Mouse (Mus musculus) liver, embryonic 15.5 days (tissue): ENCODE data around the gene Lcp2. TPM values are rescaled to one million over a fixed set of nuclear protein-coding genes. Genes with fewer than 3 reads are reported as not detected.

Source experiments
- ATAC-seq: fragments of 200-750 bp; cut with Nextera tagmentation; 2 replicates; pipeline ENCODE4 v1.8.0; 2017; ENCODE audit warnings: moderate number of reproducible peaks, mild to moderate bottlenecking, moderate library complexity; ENCODE audit not compliant: insufficient read depth
- H3K27ac ChIP-seq: fragments of 300-500 bp; sonication (generic); replicated peaks from 2 replicates; pipeline ENCODE4 v1.5.1; 2015; ENCODE audit warnings: mild to moderate bottlenecking, inconsistent platforms
- H3K27me3 ChIP-seq: fragments of 300-500 bp; sonication (generic); 2 replicates; pipeline ENCODE4 v1.6.1; 2015; ENCODE audit warnings: mild to moderate bottlenecking, inconsistent platforms
- H3K36me3 ChIP-seq: fragments of 300-500 bp; sonication (generic); replicated peaks from 2 replicates; pipeline ENCODE4 v1.6.1; 2015; ENCODE audit warnings: moderate library complexity, mild to moderate bottlenecking, inconsistent platforms
- H3K4me1 ChIP-seq: fragments of 300-500 bp; sonication (generic); replicated peaks from 2 replicates; pipeline ENCODE4 v1.6.1; 2015; ENCODE audit warnings: inconsistent platforms
- H3K4me2 ChIP-seq: fragments of 300-500 bp; sonication (generic); 2 replicates; pipeline ENCODE4 v1.6.1; 2015; ENCODE audit warnings: moderate library complexity, mild to moderate bottlenecking, inconsistent platforms
- H3K4me3 ChIP-seq: fragments of 300-500 bp; sonication (generic); replicated peaks from 2 replicates; pipeline ENCODE4 v1.5.1; 2015; ENCODE audit warnings: mild to moderate bottlenecking, inconsistent platforms
- H3K9ac ChIP-seq: fragments of 300-500 bp; sonication (generic); 2 replicates; pipeline ENCODE4 v1.6.1; 2015; ENCODE audit warnings: moderate library complexity, mild to moderate bottlenecking, inconsistent platforms
- H3K9me3 ChIP-seq: fragments of 300-500 bp; sonication (generic); replicated peaks from 2 replicates; pipeline ENCODE4 v1.6.1; 2016; ENCODE audit warnings: inconsistent platforms
- WGBS: fragments of 180-500 bp; shearing (Covaris S2); methylation state at CpG from one replicate; pipeline ENCODE4 v1.1.7; 2015; ENCODE audit warnings: mixed read lengths; ENCODE audit not compliant: insufficient replicate concordance; 5-methylcytosine and 5-hydroxymethylcytosine counted together
- polyA plus RNA-seq: library from polyadenylated mRNA; unstranded; fragments of >200 nt; fragmentation: Nextera tagmentation; extraction: Ambion mirVana; gene quantifications from 2 replicates; pipeline ENCODE4 v1.2.1, GENCODE M21; 2015

Lcp2 gene
- polyA plus RNA-seq, 1 experiment from 2014 or later, result 8.1 TPM

GRCm38 (mm10) chr11:34048375-34049124 lies 1.8 kb downstream of the Lcp2 start:
- peaks cover 3% of the 10 kb centered on the region; the same call in 1 of the 2 replicates for H3K4me1 ChIP-seq
- no peak overlapping the region for H3K9ac ChIP-seq
- H3K27ac ChIP-seq, result no peak overlapping the region; the same call in 1 of the 2 replicates
- WGBS, result 65% methylated on average over 8 of the region's 8 CpGs
- peak overlapping the region; percentile 27; the same call in 1 of the 2 replicates for H3K4me2 ChIP-seq
- H3K36me3 ChIP-seq, result no peaks in the 10 kb centered on the region
- no peaks in the 10 kb centered on the region for H3K27me3 ChIP-seq
- ATAC-seq, result no peak
- no peaks in the 10 kb centered on the region for H3K9me3 ChIP-seq
- H3K4me3 ChIP-seq, result peak overlapping the region; percentile 28

- Histone ChIP-seq H3K9ac (no peak overlapping the region), H3K27me3 (no peaks in the 10 kb centered on the region), H3K27ac (no peak overlapping the region), H3K9me3 (no peaks in the 10 kb centered on the region), H3K36me3 (no peaks in the 10 kb centered on the region), H3K4me3 (peak overlapping the region; percentile 14; the same call in 1 of the 2 replicates), H3K4me1 (peaks cover 3% of the 10 kb centered on the region; the same call in 1 of the 2 replicates), H3K4me2 (peak overlapping the region; percentile 27; the same call in 1 of the 2 replicates)
- no peak for ATAC-seq
- WGBS, result 75% methylated on average over 1 of the region's 1 CpGs
Measured at GRCm38 (mm10) chr11:34049125-34049379, 2.3 kb downstream of the Lcp2 start.

- no peak overlapping the region for H3K9ac ChIP-seq
- H3K4me3 ChIP-seq, result no peak overlapping the region
- no peaks in the 10 kb centered on the region for H3K36me3 ChIP-seq
- H3K4me1 ChIP-seq, result peaks cover 3% of the 10 kb centered on the region; the same call in 1 of the 2 replicates
- no peaks in the 10 kb centered on the region for H3K27me3 ChIP-seq
- H3K27ac ChIP-seq, result no peak overlapping the region
- no peak for ATAC-seq
- peak overlapping the region; percentile 11; the same call in 1 of the 2 replicates for H3K4me2 ChIP-seq
- WGBS, result 54% methylated on average over 1 of the region's 1 CpGs
- no peaks in the 10 kb centered on the region for H3K9me3 ChIP-seq
Measured at GRCm38 (mm10) chr11:34050063-34050462, 3.3 kb downstream of the Lcp2 start.

GRCm38 (mm10) chr11:34050643-34051042 lies 3.9 kb downstream of the Lcp2 start:
- ATAC-seq, result no peak
- Histone ChIP-seq H3K4me2 (no peak overlapping the region), H3K4me1 (peaks cover 3% of the 10 kb centered on the region; the same call in 1 of the 2 replicates), H3K4me3 (no peak overlapping the region), H3K27ac (no peak overlapping the region), H3K27me3 (no peaks in the 10 kb centered on the region), H3K9me3 (no peaks in the 10 kb centered on the region), H3K36me3 (no peaks in the 10 kb centered on the region), H3K9ac (no peak overlapping the region)
- WGBS, result 8% methylated on average over 2 of the region's 2 CpGs

- H3K4me1 ChIP-seq, result peaks cover 3% of the 10 kb centered on the region; the same call in 1 of the 2 replicates
- no peak overlapping the region for H3K27ac ChIP-seq
- ATAC-seq, result no peak
- H3K4me3 ChIP-seq, result no peak overlapping the region
- 48% methylated on average over 6 of the region's 6 CpGs for WGBS
- H3K9me3 ChIP-seq, result no peaks in the 10 kb centered on the region
- no peaks in the 10 kb centered on the region for H3K36me3 ChIP-seq
- H3K4me2 ChIP-seq, result no peak overlapping the region
- H3K9ac ChIP-seq, result no peak overlapping the region
- no peaks in the 10 kb centered on the region for H3K27me3 ChIP-seq
Measured at GRCm38 (mm10) chr11:34053031-34053818, 6.5 kb downstream of the Lcp2 start.

GRCm38 (mm10) chr11:34054031-34054727 lies 7.5 kb downstream of the Lcp2 start:
- Histone ChIP-seq H3K36me3 (no peaks in the 10 kb centered on the region), H3K27me3 (no peaks in the 10 kb centered on the region), H3K9ac (no peak overlapping the region), H3K27ac (no peak overlapping the region), H3K4me1 (peaks cover 10% of the 10 kb centered on the region), H3K4me2 (no peak overlapping the region), H3K9me3 (no peaks in the 10 kb centered on the region), H3K4me3 (no peak overlapping the region)
- 59% methylated on average over 7 of the region's 7 CpGs for WGBS
- no peak for ATAC-seq

- no peak overlapping the region for H3K9ac ChIP-seq
- H3K4me1 ChIP-seq, result peaks cover 26% of the 10 kb centered on the region
- no peak overlapping the region for H3K4me2 ChIP-seq
- no peaks in the 10 kb centered on the region for H3K9me3 ChIP-seq
- no peak for ATAC-seq
- H3K27ac ChIP-seq, result no peak overlapping the region
- no peaks in the 10 kb centered on the region for H3K36me3 ChIP-seq
- 56% methylated on average over 1 of the region's 1 CpGs for WGBS
- H3K4me3 ChIP-seq, result no peak overlapping the region
- no peaks in the 10 kb centered on the region for H3K27me3 ChIP-seq
Measured at GRCm38 (mm10) chr11:34056715-34057114, 10.0 kb downstream of the Lcp2 start.

- H3K27ac ChIP-seq, result no peak overlapping the region
- ATAC-seq, result peak; percentile 52; the same call in 1 of the 2 replicates
- H3K9ac ChIP-seq, result no peak overlapping the region
- H3K4me2 ChIP-seq, result peak overlapping the region; percentile 21; the same call in 1 of the 2 replicates
- H3K4me3 ChIP-seq, result no peak overlapping the region
- H3K27me3 ChIP-seq, result no peaks in the 10 kb centered on the region
- H3K4me1 ChIP-seq, result peaks cover 33% of the 10 kb centered on the region
- no peaks in the 10 kb centered on the region for H3K36me3 ChIP-seq
- H3K9me3 ChIP-seq, result no peaks in the 10 kb centered on the region
Measured at GRCm38 (mm10) chr11:34058332-34058731, 11.6 kb downstream of the Lcp2 start.

- no peaks in the 10 kb centered on the region for H3K36me3 ChIP-seq
- no peak overlapping the region for H3K4me3 ChIP-seq
- peak overlapping the region; percentile 21; the same call in 1 of the 2 replicates for H3K4me2 ChIP-seq
- H3K9ac ChIP-seq, result no peak overlapping the region
- H3K9me3 ChIP-seq, result no peaks in the 10 kb centered on the region
- no peaks in the 10 kb centered on the region for H3K27me3 ChIP-seq
- H3K4me1 ChIP-seq, result peaks cover 39% of the 10 kb centered on the region
- 29% methylated on average over 6 of the region's 6 CpGs for WGBS
- no peak overlapping the region; the same call in 1 of the 2 replicates for H3K27ac ChIP-seq
- ATAC-seq, result 0 out of 2 replicates have a peak, but pooled peaks have one; percentile 40
Measured at GRCm38 (mm10) chr11:34058960-34059359, 12.2 kb downstream of the Lcp2 start.

- peak; percentile 37; the same call in 1 of the 2 replicates for ATAC-seq
- no peak overlapping the region for H3K27ac ChIP-seq
Measured at GRCm38 (mm10) chr11:34061740-34062139, 15.0 kb downstream of the Lcp2 start.

GRCm38 (mm10) chr11:34063257-34063656 lies 16.5 kb downstream of the Lcp2 start:
- no peaks in the 10 kb centered on the region for H3K27me3 ChIP-seq
- WGBS, result 29% methylated on average over 2 of the region's 2 CpGs
- H3K36me3 ChIP-seq, result no peaks in the 10 kb centered on the region
- H3K4me2 ChIP-seq, result no peak overlapping the region
- H3K4me3 ChIP-seq, result no peak overlapping the region
- H3K9me3 ChIP-seq, result no peaks in the 10 kb centered on the region
- no peak for ATAC-seq
- peaks cover 44% of the 10 kb centered on the region for H3K4me1 ChIP-seq
- H3K27ac ChIP-seq, result no peak overlapping the region; the same call in 1 of the 2 replicates
- no peak overlapping the region for H3K9ac ChIP-seq

More at GRCm38 (mm10) chr11:34061740-34062139, 15.0 kb downstream of the Lcp2 start:
- Histone ChIP-seq H3K4me2 (no peak overlapping the region), H3K4me3 (no peak overlapping the region), H3K36me3 (no peaks in the 10 kb centered on the region), H3K4me1 (peaks cover 44% of the 10 kb centered on the region), H3K9ac (no peak overlapping the region), H3K27me3 (no peaks in the 10 kb centered on the region), H3K9me3 (no peaks in the 10 kb centered on the region)
- 15% methylated on average over 6 of the region's 6 CpGs for WGBS
